Mouse (Mus musculus): ENCODE measurements around the gene Rbm47. TPM values are rescaled to one million over a fixed set of nuclear protein-coding genes. Genes with fewer than 3 reads are reported as not detected.

The Rbm47 gene
- polyA plus RNA-seq (2012; rRNA removed), result 156 and 171 TPM in 2 replicates

- WGBS, result 84% methylated on average over 2 of the region's 2 CpGs
- Histone ChIP-seq H3K27me3 (replicated peaks; ENCODE audit: control insufficient read depth, insufficient read depth, low read length) (no peaks in the 10 kb centered on the region), H3K27ac (ENCODE audit: insufficient read depth, low read depth, low read length) (no peak within 1 kb of the TSS), H3K36me3 (ENCODE audit: control insufficient read depth, insufficient read depth, low read length) (no peaks in the 10 kb centered on the region), H3K4me1 (ENCODE audit: control insufficient read depth, insufficient read depth, low read length) (peaks cover 3% of the 10 kb centered on the region; the same call in 1 of the 2 replicates), H3K4me3 (ENCODE audit: insufficient read depth, low read depth, low read length) (no peak within 1 kb of the TSS)
- no peak for DNase-seq
- no peak for TF ChIP-seq POLR2A (IDR thresholded peaks at IDR 0.05; ENCODE audit: low read depth, low read length)
- no peak for TF ChIP-seq CTCF (conservative IDR thresholded peaks at IDR 0.05; ENCODE audit: insufficient read depth, insufficient read length, low read depth, low read length)
These were observed at the start of gene Rbm47 for GRCm38 (mm10) chr5:66173018-66173417. Rbm47 (minus strand) TSS chr5:66173118.

- H3K36me3 ChIP-seq (ENCODE audit: control insufficient read depth, insufficient read depth, low read length), result no peaks in the 10 kb centered on the region
- TF ChIP-seq CTCF (conservative IDR thresholded peaks at IDR 0.05; ENCODE audit: insufficient read depth, insufficient read length, low read depth, low read length) (no peak), POLR2A (IDR thresholded peaks at IDR 0.05; ENCODE audit: low read depth, low read length) (no peak)
- H3K4me3 ChIP-seq (ENCODE audit: insufficient read depth, low read depth, low read length), result no peak overlapping the region
- peaks cover 10% of the 10 kb centered on the region; the same call in 1 of the 2 replicates for H3K4me1 ChIP-seq (ENCODE audit: control insufficient read depth, insufficient read depth, low read length)
- WGBS, result 84% methylated on average over 9 of the region's 9 CpGs
- H3K27ac ChIP-seq (ENCODE audit: insufficient read depth, low read depth, low read length), result no peak overlapping the region
- no peak for DNase-seq
- H3K27me3 ChIP-seq (replicated peaks; ENCODE audit: control insufficient read depth, insufficient read depth, low read length), result no peaks in the 10 kb centered on the region
These were observed 47.7 kb upstream of the Rbm47 start for GRCm38 (mm10) chr5:66220620-66221019.

GRCm38 (mm10) chr5:66219692-66220091, 46.8 kb upstream of the Rbm47 start:
- H3K4me1 ChIP-seq (ENCODE audit: control insufficient read depth, insufficient read depth, low read length), result peaks cover 10% of the 10 kb centered on the region; the same call in 1 of the 2 replicates
- H3K27ac ChIP-seq (ENCODE audit: insufficient read depth, low read depth, low read length), result no peak overlapping the region
- TF ChIP-seq POLR2A (IDR thresholded peaks at IDR 0.05; ENCODE audit: low read depth, low read length), result no peak
- no peak for TF ChIP-seq CTCF (conservative IDR thresholded peaks at IDR 0.05; ENCODE audit: insufficient read depth, insufficient read length, low read depth, low read length)
- H3K27me3 ChIP-seq (replicated peaks; ENCODE audit: control insufficient read depth, insufficient read depth, low read length), result no peaks in the 10 kb centered on the region
- WGBS, result 40% methylated on average over 6 of the region's 6 CpGs
- H3K4me3 ChIP-seq (ENCODE audit: insufficient read depth, low read depth, low read length), result no peak overlapping the region
- DNase-seq, result no peak
- H3K36me3 ChIP-seq (ENCODE audit: control insufficient read depth, insufficient read depth, low read length), result no peaks in the 10 kb centered on the region

- WGBS, result 54% methylated on average over 10 of the region's 10 CpGs
These were observed 42.8 kb upstream of the Rbm47 start for GRCm38 (mm10) chr5:66215569-66216277.

DNA sequence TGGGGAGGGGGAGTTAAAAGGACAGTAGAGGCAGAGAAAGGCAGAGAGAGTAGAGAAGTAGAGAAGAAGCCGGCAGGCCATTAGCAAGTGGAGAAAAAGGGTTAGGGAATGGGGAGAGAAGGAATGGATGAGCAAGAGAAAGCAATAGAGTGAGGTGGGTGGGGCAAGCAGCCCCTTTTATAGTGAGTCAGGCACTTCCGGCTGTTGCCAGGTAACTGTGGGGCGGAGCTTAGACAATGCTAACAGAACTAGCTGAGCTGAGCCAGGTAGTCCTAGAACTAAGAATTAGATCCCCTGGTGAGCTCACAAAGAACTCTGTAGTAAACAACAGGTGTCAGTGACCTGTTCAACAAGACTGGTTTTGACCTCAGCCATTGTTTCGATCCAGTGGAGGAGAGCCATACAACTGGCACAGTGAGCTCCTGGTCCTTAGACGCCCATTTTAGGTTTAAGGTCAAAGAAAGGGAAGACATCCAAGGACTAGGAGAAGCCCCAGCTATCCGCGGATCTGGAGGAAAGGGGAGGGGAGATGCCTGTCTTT, 41.5 kb upstream of the Rbm47 start:
- no peaks in the 10 kb centered on the region for H3K27me3 ChIP-seq (replicated peaks; ENCODE audit: control insufficient read depth, insufficient read depth, low read length)
- TF ChIP-seq CTCF (conservative IDR thresholded peaks at IDR 0.05; ENCODE audit: insufficient read depth, insufficient read length, low read depth, low read length), result no peak
- no peak for TF ChIP-seq POLR2A (IDR thresholded peaks at IDR 0.05; ENCODE audit: low read depth, low read length)
- WGBS, result 68% methylated on average over 7 of the region's 7 CpGs

More at GRCm38 (mm10) chr5:66215569-66216277, 42.8 kb upstream of the Rbm47 start:
- Histone ChIP-seq H3K36me3 (ENCODE audit: control insufficient read depth, insufficient read depth, low read length) (no peaks in the 10 kb centered on the region), H3K27ac (ENCODE audit: insufficient read depth, low read depth, low read length) (no peak overlapping the region), H3K4me3 (ENCODE audit: insufficient read depth, low read depth, low read length) (no peak overlapping the region), H3K4me1 (ENCODE audit: control insufficient read depth, insufficient read depth, low read length) (peaks cover 10% of the 10 kb centered on the region; the same call in 1 of the 2 replicates), H3K27me3 (replicated peaks; ENCODE audit: control insufficient read depth, insufficient read depth, low read length) (no peaks in the 10 kb centered on the region)
- DNase-seq, result peak; percentile 38
- TF ChIP-seq POLR2A (IDR thresholded peaks at IDR 0.05; ENCODE audit: low read depth, low read length), result no peak
- no peak for TF ChIP-seq CTCF (conservative IDR thresholded peaks at IDR 0.05; ENCODE audit: insufficient read depth, insufficient read length, low read depth, low read length)

DNA sequence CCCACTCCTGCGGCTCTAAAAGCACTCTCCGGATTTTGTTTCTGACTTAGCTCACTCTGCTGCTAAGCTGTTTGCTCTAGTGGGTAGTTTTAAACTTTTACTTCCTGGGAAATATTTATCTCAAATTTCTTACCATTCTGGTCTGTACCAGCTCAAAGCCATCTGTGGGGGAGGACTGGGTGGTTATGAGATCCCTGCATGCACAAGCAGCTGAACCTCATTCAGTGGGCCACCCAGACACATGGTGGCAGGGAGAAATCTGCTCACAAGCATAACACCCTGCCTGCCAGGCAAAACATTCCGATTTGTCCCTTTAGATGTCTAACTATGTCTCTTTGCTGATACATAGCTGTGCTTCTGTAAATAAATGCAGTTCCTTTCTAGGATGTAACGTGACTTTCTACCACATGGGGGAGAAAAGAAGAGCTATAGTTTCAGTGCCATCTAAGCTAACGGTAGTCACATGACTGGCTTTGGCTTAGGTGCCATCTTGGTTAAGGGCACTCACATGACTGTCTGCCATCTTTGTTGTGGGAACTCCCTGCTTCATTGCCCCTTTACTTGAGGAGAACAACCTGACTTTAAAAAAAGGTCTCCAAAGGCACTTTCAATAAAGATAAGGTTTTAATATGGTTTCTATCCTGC, 36.7 kb upstream of the Rbm47 start:
- Histone ChIP-seq H3K27ac (ENCODE audit: insufficient read depth, low read depth, low read length) (no peak overlapping the region), H3K4me1 (ENCODE audit: control insufficient read depth, insufficient read depth, low read length) (no peaks in the 10 kb centered on the region), H3K4me3 (ENCODE audit: insufficient read depth, low read depth, low read length) (no peak overlapping the region), H3K36me3 (ENCODE audit: control insufficient read depth, insufficient read depth, low read length) (no peaks in the 10 kb centered on the region), H3K27me3 (replicated peaks; ENCODE audit: control insufficient read depth, insufficient read depth, low read length) (no peaks in the 10 kb centered on the region)
- no peak for DNase-seq
- whole genome bisulfite sequencing, result 59% methylated on average over 5 of the region's 5 CpGs
- TF ChIP-seq POLR2A (IDR thresholded peaks at IDR 0.05; ENCODE audit: low read depth, low read length) (no peak), CTCF (conservative IDR thresholded peaks at IDR 0.05; ENCODE audit: insufficient read depth, insufficient read length, low read depth, low read length) (no peak)

More for the DNA sequence above, 41.5 kb upstream of the Rbm47 start:
- Histone ChIP-seq H3K4me1 (ENCODE audit: control insufficient read depth, insufficient read depth, low read length) (peaks cover 10% of the 10 kb centered on the region; the same call in 1 of the 2 replicates), H3K27ac (ENCODE audit: insufficient read depth, low read depth, low read length) (no peak overlapping the region), H3K36me3 (ENCODE audit: control insufficient read depth, insufficient read depth, low read length) (no peaks in the 10 kb centered on the region), H3K4me3 (ENCODE audit: insufficient read depth, low read depth, low read length) (no peak overlapping the region)
- no peak for DNase-seq

DNA sequence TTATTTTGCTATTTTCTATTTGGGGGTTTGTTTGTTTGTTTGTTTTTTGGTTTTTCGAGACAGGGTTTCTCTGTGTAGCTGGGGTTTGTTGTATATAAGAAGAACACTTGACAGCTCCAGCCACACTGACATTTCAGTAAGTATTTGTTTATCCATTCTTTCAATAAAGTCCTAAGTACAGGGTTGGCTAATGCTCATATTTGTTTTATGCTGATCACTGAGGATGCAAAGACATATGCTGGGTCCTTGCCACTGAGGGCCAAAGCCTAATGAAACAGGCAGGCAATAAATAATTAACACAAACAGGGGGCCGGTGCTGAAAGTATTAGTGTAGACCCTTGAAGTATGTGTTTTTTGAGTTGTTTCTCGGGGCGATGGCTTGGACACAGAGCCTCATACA, 32.0 kb upstream of the Rbm47 start:
- TF ChIP-seq CTCF (conservative IDR thresholded peaks at IDR 0.05; ENCODE audit: insufficient read depth, insufficient read length, low read depth, low read length) (no peak), POLR2A (IDR thresholded peaks at IDR 0.05; ENCODE audit: low read depth, low read length) (no peak)
- Histone ChIP-seq H3K36me3 (ENCODE audit: control insufficient read depth, insufficient read depth, low read length) (no peaks in the 10 kb centered on the region), H3K27ac (ENCODE audit: insufficient read depth, low read depth, low read length) (no peak overlapping the region), H3K4me1 (ENCODE audit: control insufficient read depth, insufficient read depth, low read length) (no peaks in the 10 kb centered on the region), H3K4me3 (ENCODE audit: insufficient read depth, low read depth, low read length) (no peak overlapping the region), H3K27me3 (replicated peaks; ENCODE audit: control insufficient read depth, insufficient read depth, low read length) (no peaks in the 10 kb centered on the region)
- 80% methylated on average over 4 of the region's 4 CpGs for WGBS
- DNase-seq, result no peak

Data from kidney, adult 2 months (tissue).